Mouse (Mus musculus) olfactory bulb, adult 2 months (tissue): ENCODE measurements around the gene Phf12.

ENCODE experiments used
- CTCF ChIP-seq: fragments of 200-500 bp; IDR thresholded peaks from 2 replicates; pipeline ENCODE4 v1.5.1; 2012; ENCODE audit warnings: low read depth, mild to moderate bottlenecking, low read length, moderate library complexity; ENCODE audit not compliant: insufficient read depth
- POLR2A ChIP-seq: fragments of 200-500 bp; IDR thresholded peaks from 2 replicates; pipeline ENCODE4 v1.6.1; 2012; ENCODE audit warnings: mild to moderate bottlenecking, low read depth, low read length, moderate library complexity; ENCODE audit not compliant: insufficient read depth

GRCm38 (mm10) chr11:77967114-77967513, 15.4 kb upstream of the Phf12 start:
- TF ChIP-seq POLR2A = no peak
- TF ChIP-seq CTCF = no peak
